Mouse (Mus musculus): Measurements from ENCODE around the gene Kif17. TPM values are rescaled to one million over a fixed set of nuclear protein-coding genes. Genes with fewer than 3 reads are reported as not detected.

Gene Kif17
- total and polyA plus RNA-seq, 3 experiments, result 0.54 to 2.5 TPM; not detected in 1

DNA sequence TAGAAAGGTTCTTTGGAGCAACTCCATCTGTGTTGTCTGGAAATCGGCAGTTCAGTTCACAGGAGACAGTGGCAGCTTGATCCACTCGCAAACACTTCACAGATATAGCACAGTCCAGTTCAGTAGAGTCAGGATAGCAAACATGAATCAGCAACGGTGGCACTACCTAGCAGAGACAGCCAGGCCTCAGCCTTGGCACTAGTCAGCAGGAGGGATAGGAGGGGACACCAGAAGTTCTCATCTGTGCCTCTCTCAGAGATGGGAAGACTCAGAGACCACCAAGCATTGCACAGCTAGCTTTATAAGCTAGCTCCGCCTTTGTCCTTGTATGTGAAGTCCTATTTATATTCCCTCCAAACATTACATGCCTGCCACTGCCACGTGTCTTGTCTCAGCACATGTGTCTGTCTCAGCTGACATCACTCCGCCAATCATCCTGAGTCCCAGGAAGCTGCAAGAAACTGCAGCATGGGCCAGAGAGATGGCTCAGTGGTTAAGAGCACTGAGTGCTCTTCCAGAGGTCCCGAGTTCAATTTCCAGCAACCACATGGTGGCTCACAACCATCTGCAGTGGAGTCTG, 77.7 kb downstream of the Kif17 start:
- Histone ChIP-seq H3K4me3 (ENCODE audit: control insufficient read depth in 1 of 2, insufficient read depth in 1 of 2, low read depth in 2 of 2, low read length in 2 of 2) (no peak overlapping the region), H3K4me1 (ENCODE audit: control insufficient read depth in 1 of 2, insufficient read depth in 2 of 2, low read length in 2 of 2) (peaks cover 0 to 4% of the 10 kb centered on the region in 2 experiments; a peak in 1 of 4 replicates), H3K79me2 (ENCODE audit: control insufficient read depth, insufficient read depth, low read length, poor library complexity) (peaks cover 3% of the 10 kb centered on the region; the same call in 1 of the 2 replicates), H3K9ac (ENCODE audit: control insufficient read depth, low read depth, low read length, poor library complexity, severe bottlenecking) (no peak overlapping the region), H3K36me3 (ENCODE audit: control insufficient read depth in 1 of 2, insufficient read depth in 2 of 2, low read length in 2 of 2) (0 out of 4 replicates have a peak, but pooled peaks cover 0 to 2% of the 10 kb centered on the region in 2 experiments), H3K27ac (ENCODE audit: control insufficient read depth, low read depth, low read length) (no peak overlapping the region), H3K27me3 (ENCODE audit: control insufficient read depth in 1 of 2, insufficient read depth in 2 of 2, low read length in 2 of 2) (no peaks in the 10 kb centered on the region; a peak in 1 of 4 replicates), H3K9me3 (replicated peaks; ENCODE audit: insufficient read depth, low read length) (no peaks in the 10 kb centered on the region)
- no peak for DNase-seq (ENCODE audit: low read depth, low spot score)
- TF ChIP-seq GATA1 (IDR thresholded peaks at IDR 0.05; ENCODE audit: low read depth, low read length) (no peak), TAL1 (IDR thresholded peaks at IDR 0.05; ENCODE audit: low read length) (no peak), NELFE (IDR thresholded peaks at IDR 0.05; ENCODE audit: low read depth, low read length) (no peak), UBTF (IDR thresholded peaks at IDR 0.05; ENCODE audit: borderline replicate concordance, insufficient read depth, low read depth, low read length) (no peak), MEF2A (IDR thresholded peaks at IDR 0.05; ENCODE audit: extremely low read depth, insufficient replicate concordance, low read depth, low read length, poor library complexity, severe bottlenecking) (no peak)

DNA sequence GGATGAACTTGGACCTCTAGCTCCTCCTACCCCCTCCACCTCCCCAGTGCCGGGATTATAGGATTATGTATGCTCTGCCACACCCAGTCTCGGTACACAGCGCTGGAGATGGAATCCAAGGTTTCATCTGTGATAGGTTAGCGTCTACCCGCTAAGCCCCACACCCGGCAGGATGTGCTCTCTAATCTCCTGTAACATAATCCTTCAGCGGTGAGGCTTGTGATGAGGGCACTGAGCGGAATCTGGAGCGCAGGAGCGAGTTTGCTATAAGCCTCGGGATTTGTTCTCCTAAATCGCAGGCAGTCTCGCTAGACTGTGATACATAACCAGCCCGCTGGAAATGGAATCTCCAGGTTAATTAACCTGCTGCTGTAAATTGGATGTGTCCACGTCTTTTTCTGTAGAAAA, 80.0 kb downstream of the Kif17 start:
- Histone ChIP-seq H3K36me3 (ENCODE audit: control insufficient read depth in 1 of 2, insufficient read depth in 2 of 2, low read length in 2 of 2) (no peaks in the 10 kb centered on the region), H3K79me2 (ENCODE audit: control insufficient read depth, insufficient read depth, low read length, poor library complexity) (peaks cover 3% of the 10 kb centered on the region; the same call in 1 of the 2 replicates), H3K9me3 (replicated peaks; ENCODE audit: insufficient read depth, low read length) (no peaks in the 10 kb centered on the region), H3K9ac (ENCODE audit: control insufficient read depth, low read depth, low read length, poor library complexity, severe bottlenecking) (no peak overlapping the region), H3K27me3 (ENCODE audit: control insufficient read depth in 1 of 2, insufficient read depth in 2 of 2, low read length in 2 of 2) (no peaks in the 10 kb centered on the region; a peak in 1 of 4 replicates), H3K4me1 (ENCODE audit: control insufficient read depth in 1 of 2, insufficient read depth in 2 of 2, low read length in 2 of 2) (peaks cover 0 to 4% of the 10 kb centered on the region in 2 experiments; a peak in 1 of 4 replicates), H3K4me3 (ENCODE audit: control insufficient read depth in 1 of 2, insufficient read depth in 1 of 2, low read depth in 2 of 2, low read length in 2 of 2) (no peak overlapping the region), H3K27ac (ENCODE audit: control insufficient read depth, low read depth, low read length) (no peak overlapping the region)
- DNase-seq (ENCODE audit: low read depth, low spot score), result no peak
- TF ChIP-seq SIN3A (IDR thresholded peaks at IDR 0.05; ENCODE audit: low read length) (no peak), USF2 (IDR thresholded peaks at IDR 0.05; ENCODE audit: borderline replicate concordance in 1 of 2, insufficient read depth in 1 of 2, low read depth in 1 of 2, low read length in 2 of 2) (no peak)

DNA sequence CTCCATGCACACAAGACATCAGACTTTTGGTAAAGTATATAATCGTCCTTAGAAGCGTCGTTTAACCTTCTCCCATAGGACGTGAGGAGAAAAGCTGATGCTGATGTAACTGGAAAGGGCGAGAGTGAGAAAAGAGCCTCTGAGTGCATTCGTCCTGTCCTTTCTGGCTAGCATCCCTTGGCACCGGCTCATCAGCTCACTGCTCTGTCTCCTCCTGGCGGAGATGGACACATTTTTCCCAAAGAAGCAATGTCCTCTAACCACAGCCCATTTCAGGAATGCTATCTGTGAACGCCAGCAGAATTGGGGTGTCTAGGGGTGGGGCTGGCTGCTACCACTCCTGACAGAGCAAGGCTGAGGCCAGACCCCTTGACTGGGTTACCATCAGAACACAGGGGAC, 81.4 kb downstream of the Kif17 start:
- Histone ChIP-seq H3K9me3 (replicated peaks; ENCODE audit: insufficient read depth, low read length) (no peaks in the 10 kb centered on the region), H3K4me1 (ENCODE audit: control insufficient read depth in 1 of 2, insufficient read depth in 2 of 2, low read length in 2 of 2) (peaks cover 2 to 6% of the 10 kb centered on the region in 2 experiments; a peak in 3 of 4 replicates), H3K27me3 (ENCODE audit: control insufficient read depth in 1 of 2, insufficient read depth in 2 of 2, low read length in 2 of 2) (no peaks in the 10 kb centered on the region; a peak in 1 of 4 replicates), H3K4me3 (ENCODE audit: control insufficient read depth in 1 of 2, insufficient read depth in 1 of 2, low read depth in 2 of 2, low read length in 2 of 2) (no peak overlapping the region), H3K36me3 (ENCODE audit: control insufficient read depth in 1 of 2, insufficient read depth in 2 of 2, low read length in 2 of 2) (peaks cover 0 to 3% of the 10 kb centered on the region in 2 experiments; a peak in 2 of 4 replicates), H3K27ac (ENCODE audit: control insufficient read depth, low read depth, low read length) (no peak overlapping the region), H3K9ac (ENCODE audit: control insufficient read depth, low read depth, low read length, poor library complexity, severe bottlenecking) (no peak overlapping the region), H3K79me2 (ENCODE audit: control insufficient read depth, insufficient read depth, low read length, poor library complexity) (no peaks in the 10 kb centered on the region)
- TF ChIP-seq RCOR1 (IDR thresholded peaks at IDR 0.05; ENCODE audit: low read depth, low read length) (no peak), JUND (IDR thresholded peaks at IDR 0.05; ENCODE audit: low read depth, low read length) (no peak), POLR2A (IDR thresholded peaks at IDR 0.05; ENCODE audit: control insufficient read depth in 1 of 2, insufficient read depth in 1 of 2, low read depth in 1 of 2, low read length in 2 of 2, poor library complexity in 1 of 2) (no peak), SMC3 (IDR thresholded peaks at IDR 0.05; ENCODE audit: low read depth, low read length) (no peak), ELF1 (IDR thresholded peaks at IDR 0.05; ENCODE audit: low read depth, low read length) (no peak), TAL1 (IDR thresholded peaks at IDR 0.05; ENCODE audit: low read length) (no peak), UBTF (IDR thresholded peaks at IDR 0.05; ENCODE audit: borderline replicate concordance, insufficient read depth, low read depth, low read length) (no peak), USF1 (IDR thresholded peaks at IDR 0.05; ENCODE audit: low read depth, low read length) (no peak)
- no peak for DNase-seq (ENCODE audit: low read depth, low spot score)

All from MEL (cell line).